8 mouse cellular contexts compared by ENCODE assay signal in the genomic region with DNA sequence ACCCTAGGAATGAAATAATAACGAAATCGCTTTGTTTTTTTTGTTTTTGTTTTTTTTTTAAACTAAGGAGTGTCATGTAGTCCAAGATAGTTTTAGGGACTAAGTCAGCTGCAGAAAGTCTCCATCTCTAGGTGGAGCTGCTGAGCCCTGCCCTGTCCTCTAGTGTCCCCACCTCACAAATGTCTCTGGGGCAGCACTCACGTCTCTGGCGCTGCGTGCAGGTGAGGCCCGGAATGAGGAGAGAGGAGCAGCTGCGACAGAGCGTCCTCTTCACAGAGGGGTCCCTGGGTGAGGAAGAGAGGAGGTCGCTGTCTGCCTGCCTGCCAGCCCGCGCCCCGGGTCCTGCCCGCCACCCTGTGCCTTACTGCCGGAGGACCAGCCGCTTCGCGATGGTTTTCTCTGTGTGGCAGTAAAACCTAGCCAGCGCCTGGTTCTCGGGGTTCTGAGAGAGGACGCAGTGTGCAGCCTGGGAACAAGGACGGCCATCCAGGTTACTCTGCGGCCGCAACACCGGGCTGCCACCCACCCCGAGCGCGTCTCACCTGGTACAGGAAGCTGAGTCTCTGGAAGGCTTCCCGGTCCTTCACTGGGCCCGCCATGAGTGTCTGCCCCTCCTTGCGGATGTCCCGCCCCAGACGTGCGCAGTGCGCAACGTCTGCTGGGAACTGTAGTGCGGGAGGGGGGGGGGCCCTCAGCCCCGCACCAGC. TPM values are rescaled to one million over a fixed set of nuclear protein-coding genes. Genes with fewer than 3 reads are reported as not detected.
DNase-seq lines count a peak whose midpoint lies in the region; ATAC-seq and TF ChIP-seq lines count a peak whose summit lies in the region.

No protein-coding gene starts in this region.

- TF ChIP-seq CTCF in Patski (IDR thresholded peaks at IDR 0.05): peak; percentile 91

- peak overlapping the region; percentile 84 for H3K9ac ChIP-seq in hindbrain, embryonic 13.5 days

- under 1% methylated on average over 36 of the region's 37 CpGs for WGBS in hindbrain, embryonic 13.5 days

- H3K27ac ChIP-seq in hindbrain, embryonic 13.5 days: peak overlapping the region; percentile 94

- POLR2A ChIA-PET in Patski (lab: Charles Lee): interaction anchor here (0.6 to 1.5 kb wide), 2 partner anchors 10 to 537 kb away, joined by 3 to 4 read pairs; no protein-coding TSS in a partner anchor

- DNase-seq in Patski (ENCODE audit: low read depth, low spot score): peak; percentile 24
- DNase-seq in cerebellum, postnatal 25 days: peak; percentile 89 to 92
- DNase-seq in frontal cortex, postnatal 25 days (ENCODE audit: low spot score in 2 of 2): peak; percentile 67 to 75
- peak; percentile 74 to 75 for DNase-seq in layer of hippocampus, postnatal 25 days (ENCODE audit: extremely low spot score in 1 of 2, low spot score in 1 of 2)
- peak; percentile 83 for DNase-seq in lung, postnatal 14 days
- DNase-seq in retina, adult 2 months (ENCODE audit: low read depth, low spot score): peak; percentile 52
- DNase-seq in thymus, postnatal 25 days: peak; percentile 84

- H3K36me3 ChIP-seq in hindbrain, embryonic 13.5 days: peaks cover 44% of the 10 kb centered on the region

- in situ Hi-C loops in Patski (cut with MboI; ENCODE audit: low pct_unique_long_range_greater_than_20kb): loop anchor here (25.0 kb wide), 1 partner anchor 805 kb away; no protein-coding TSS in a partner anchor

- ATAC-seq in Patski: peak; percentile 96
- ATAC-seq in hindbrain, embryonic 13.5 days (ENCODE audit: low FRiP score): peak; percentile 98

- CTCF ChIA-PET in Patski (lab: Charles Lee): interaction anchor here (0.7 to 1.9 kb wide), 7 partner anchors 12 to 26 kb away, joined by 3 to 16 read pairs (median 4); a partner anchor contains a TSS

- peaks cover 10% of the 10 kb centered on the region for H3K4me1 ChIP-seq in hindbrain, embryonic 13.5 days (replicated peaks)

- no peaks in the 10 kb centered on the region for H3K9me3 ChIP-seq in hindbrain, embryonic 13.5 days

- peak overlapping the region; percentile 75 for H3K4me3 ChIP-seq in hindbrain, embryonic 13.5 days

- H3K4me2 ChIP-seq in hindbrain, embryonic 13.5 days: peak overlapping the region; percentile 59

- H3K27me3 ChIP-seq in Patski: no peaks in the 10 kb centered on the region
- H3K27me3 ChIP-seq in hindbrain, embryonic 13.5 days: peaks cover 10% of the 10 kb centered on the region; the same call in 1 of the 2 replicates

RNA-seq across cellular contexts. Expression of a gene that starts 0.5 kb away (rescaled TPM):
- polyA plus RNA-seq in Patski (2021): 41.5 TPM
- 104 and 122 TPM in 2 replicates for polyA plus RNA-seq in hindbrain, embryonic 13.5 days (2015; fragmentation: Nextera tagmentation; extraction: Ambion mirVana)
- total RNA-seq in layer of hippocampus, postnatal 25 days (2021): 10 to 100 TPM; 41.6 to 50.0 TPM

RNA-seq across cellular contexts. Expression of a gene that starts 14.7 kb away (rescaled TPM):
- 21.0 TPM for polyA plus RNA-seq in Patski (2021)
- polyA plus RNA-seq in hindbrain, embryonic 13.5 days (2015; fragmentation: Nextera tagmentation; extraction: Ambion mirVana): 28.3 and 29.7 TPM in 2 replicates
- total RNA-seq in layer of hippocampus, postnatal 25 days (2021): 10 to 100 TPM; 17.6 to 22.0 TPM

RNA-seq across cellular contexts. Expression of a gene that starts 28.9 kb away (rescaled TPM):
- polyA plus RNA-seq in Patski (2021): 0.06 TPM
- polyA plus RNA-seq in hindbrain, embryonic 13.5 days (2015; fragmentation: Nextera tagmentation; extraction: Ambion mirVana): 0.16 TPM in 1 of 2 replicates, not detected in the other
- total RNA-seq in layer of hippocampus, postnatal 25 days (2021): not detected

Comparison
In these comparisons a context has a peak if more than half of its experiments do, and no peak if none do; other contexts are left out.
1. Peak in every context shown above with its lines: DNase-seq, ATAC-seq, H3K4me3 ChIP-seq and H3K27ac ChIP-seq.
2. DNase-seq: peak in every context shown above with its lines; median percentile 90 in cerebellum, postnatal 25 days; 84 in thymus, postnatal 25 days; 83 in lung, postnatal 14 days; 74 in layer of hippocampus, postnatal 25 days; 71 in frontal cortex, postnatal 25 days; 52 in retina, adult 2 months; 24 in Patski.